Mouse (Mus musculus): ENCODE measurements at regions not wholly inside any gene's neighbourhood (a gene's known extent, or its start where the extent isn't known, plus 50 kb on each side); places are given as distances from the start of the nearest gene placed in this dataset.

DNA sequence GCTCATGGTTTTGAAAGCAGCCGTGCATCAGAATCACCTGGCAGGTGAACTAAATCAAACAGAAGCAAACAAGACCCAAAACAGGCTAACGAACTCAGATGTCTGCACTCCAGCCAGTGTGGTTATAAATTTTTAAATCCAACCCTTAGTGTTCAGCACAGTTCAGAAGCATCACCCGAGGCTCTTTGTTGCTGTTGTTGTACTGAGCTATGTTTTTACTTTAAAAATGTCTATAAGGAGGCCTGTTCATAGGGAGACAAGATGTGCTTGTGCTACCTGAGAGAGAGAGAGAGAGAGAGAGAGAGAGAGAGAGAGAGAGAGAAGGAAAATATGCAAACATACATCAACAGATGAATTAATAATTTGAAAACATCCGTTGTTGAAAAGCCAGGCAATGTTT is 1503.1 kb upstream of the Gm6569 start:
- Histone ChIP-seq H3K4me3 (ENCODE audit: control insufficient read depth, insufficient read depth, low read length) (no peak overlapping the region), H3K36me3 (ENCODE audit: control insufficient read depth, insufficient read depth, low read length) (no peaks in the 10 kb centered on the region), H3K4me1 (replicated peaks; ENCODE audit: control insufficient read depth, insufficient read depth, low read length) (no peaks in the 10 kb centered on the region), H3K27ac (ENCODE audit: control insufficient read depth, insufficient read depth, low read length) (no peak overlapping the region), H3K27me3 (ENCODE audit: control insufficient read depth, insufficient read depth, low read length) (no peaks in the 10 kb centered on the region)
- TF ChIP-seq CTCF (IDR thresholded peaks at IDR 0.05; ENCODE audit: borderline replicate concordance, control insufficient read depth, extremely low read depth, insufficient read depth, low read length, poor library complexity) (no peak), POLR2A (IDR thresholded peaks at IDR 0.05; ENCODE audit: control insufficient read depth, extremely low read depth, insufficient read depth, low read length, poor library complexity) (no peak)
- 87% methylated on average over 4 of the region's 4 CpGs for WGBS
- no peak for DNase-seq

DNA sequence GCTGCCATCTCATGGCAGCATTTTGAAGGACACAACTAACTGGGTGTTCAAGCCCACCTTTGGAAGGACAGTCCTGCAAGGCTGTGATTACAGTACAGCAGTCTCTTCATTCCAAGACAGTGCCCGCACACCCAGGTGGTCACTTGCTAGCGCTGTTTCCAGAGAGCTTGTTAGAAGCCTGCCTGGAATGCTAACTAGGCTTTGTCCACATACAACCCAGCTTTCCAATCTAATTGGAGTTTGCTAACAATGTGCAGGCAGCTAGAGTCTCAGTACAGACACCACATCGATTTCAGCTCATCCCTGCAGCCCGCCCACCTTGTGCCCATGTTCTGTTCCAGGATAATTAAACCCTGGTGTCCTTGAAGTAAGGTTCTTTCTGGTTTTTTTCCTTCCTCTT is 1499.9 kb upstream of the Gm6569 start:
- H3K36me3 ChIP-seq (ENCODE audit: control insufficient read depth, insufficient read depth, low read length), result no peaks in the 10 kb centered on the region
- TF ChIP-seq POLR2A (IDR thresholded peaks at IDR 0.05; ENCODE audit: control insufficient read depth, extremely low read depth, insufficient read depth, low read length, poor library complexity), result no peak
- WGBS, result 93% methylated on average over 4 of the region's 4 CpGs

DNA sequence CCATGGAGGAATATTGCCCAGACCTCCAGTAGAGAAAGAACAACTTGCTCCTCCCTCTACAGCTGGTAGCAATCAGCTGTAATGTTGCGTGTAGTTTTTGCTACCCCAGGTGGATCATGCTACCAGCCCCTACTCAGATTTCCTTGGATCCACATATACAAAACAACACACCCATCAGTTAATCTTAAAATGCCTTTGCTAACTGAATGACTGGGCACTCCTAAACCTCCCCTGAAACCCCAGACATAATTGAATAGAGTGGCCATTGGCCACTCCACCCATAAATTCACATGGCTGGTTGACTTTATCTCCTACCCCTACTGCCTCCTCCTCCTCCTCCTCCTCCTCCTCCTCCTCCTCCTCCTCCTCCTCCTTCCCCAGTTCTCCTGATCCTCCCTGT is 1494.7 kb upstream of the Gm6569 start:
- H3K27me3 ChIP-seq (ENCODE audit: control insufficient read depth, insufficient read depth, low read length), result no peaks in the 10 kb centered on the region
- H3K4me1 ChIP-seq (replicated peaks; ENCODE audit: control insufficient read depth, insufficient read depth, low read length), result no peaks in the 10 kb centered on the region
- DNase-seq, result no peak
- no peak overlapping the region for H3K27ac ChIP-seq (ENCODE audit: control insufficient read depth, insufficient read depth, low read length)
- no peak overlapping the region for H3K4me3 ChIP-seq (ENCODE audit: control insufficient read depth, insufficient read depth, low read length)
- H3K36me3 ChIP-seq (ENCODE audit: control insufficient read depth, insufficient read depth, low read length), result no peaks in the 10 kb centered on the region
- 93% methylated on average over 1 of the region's 1 CpGs for WGBS
- TF ChIP-seq CTCF (IDR thresholded peaks at IDR 0.05; ENCODE audit: borderline replicate concordance, control insufficient read depth, extremely low read depth, insufficient read depth, low read length, poor library complexity), result no peak
- TF ChIP-seq POLR2A (IDR thresholded peaks at IDR 0.05; ENCODE audit: control insufficient read depth, extremely low read depth, insufficient read depth, low read length, poor library complexity), result no peak

More for the DNA sequence above, 1499.9 kb upstream of the Gm6569 start:
- Histone ChIP-seq H3K4me3 (ENCODE audit: control insufficient read depth, insufficient read depth, low read length) (no peak overlapping the region), H3K27me3 (ENCODE audit: control insufficient read depth, insufficient read depth, low read length) (no peaks in the 10 kb centered on the region), H3K27ac (ENCODE audit: control insufficient read depth, insufficient read depth, low read length) (no peak overlapping the region), H3K4me1 (replicated peaks; ENCODE audit: control insufficient read depth, insufficient read depth, low read length) (no peaks in the 10 kb centered on the region)
- no peak for DNase-seq

DNA sequence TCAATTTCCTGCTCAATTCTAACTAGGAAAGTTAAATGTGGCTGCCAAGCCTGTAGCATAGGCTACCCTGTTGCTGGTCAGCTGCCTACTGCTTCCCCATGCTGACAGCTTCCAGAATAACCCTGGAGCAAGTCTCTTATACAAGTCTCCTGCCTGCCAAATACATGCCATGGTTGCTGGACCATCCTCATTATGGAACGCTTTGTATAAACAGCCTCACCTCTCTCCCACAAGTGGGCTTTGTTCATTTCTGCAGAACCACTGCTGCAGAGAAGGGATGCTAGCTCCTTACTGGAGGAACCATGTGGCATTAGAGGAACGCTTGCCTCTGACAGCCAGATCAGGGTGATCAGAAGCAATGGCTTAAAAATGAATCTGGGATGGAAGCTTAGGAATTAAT is 1492.4 kb upstream of the Gm6569 start:
- Histone ChIP-seq H3K27ac (ENCODE audit: control insufficient read depth, insufficient read depth, low read length) (no peak overlapping the region), H3K27me3 (ENCODE audit: control insufficient read depth, insufficient read depth, low read length) (no peaks in the 10 kb centered on the region), H3K4me1 (replicated peaks; ENCODE audit: control insufficient read depth, insufficient read depth, low read length) (no peaks in the 10 kb centered on the region), H3K36me3 (ENCODE audit: control insufficient read depth, insufficient read depth, low read length) (no peaks in the 10 kb centered on the region), H3K4me3 (ENCODE audit: control insufficient read depth, insufficient read depth, low read length) (no peak overlapping the region)
- no peak for DNase-seq
- TF ChIP-seq POLR2A (IDR thresholded peaks at IDR 0.05; ENCODE audit: control insufficient read depth, extremely low read depth, insufficient read depth, low read length, poor library complexity), result no peak
- no peak for TF ChIP-seq CTCF (IDR thresholded peaks at IDR 0.05; ENCODE audit: borderline replicate concordance, control insufficient read depth, extremely low read depth, insufficient read depth, low read length, poor library complexity)
- WGBS, result 93% methylated on average over 2 of the region's 2 CpGs

DNA sequence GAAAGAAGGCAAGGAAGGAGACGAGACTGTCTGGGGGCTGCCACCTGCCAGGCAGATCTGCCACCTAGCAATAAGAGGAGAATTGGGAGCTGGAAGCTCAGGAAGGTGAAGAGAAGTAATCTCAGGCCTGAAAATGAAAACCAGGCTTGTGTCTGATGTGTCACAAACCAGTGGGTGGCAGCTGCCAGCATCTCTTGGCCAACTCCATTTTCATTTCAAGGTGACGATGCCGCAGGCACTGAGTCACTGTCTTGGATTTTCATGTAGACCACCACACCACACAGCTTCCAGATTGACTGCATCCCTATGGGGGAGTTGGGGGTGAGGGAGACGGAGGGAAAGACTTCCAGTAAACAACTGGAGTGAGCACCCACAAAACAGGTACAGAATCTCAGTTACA is 1491.9 kb upstream of the Gm6569 start:
- no peak for DNase-seq
- Histone ChIP-seq H3K4me3 (ENCODE audit: control insufficient read depth, insufficient read depth, low read length) (no peak overlapping the region), H3K27ac (ENCODE audit: control insufficient read depth, insufficient read depth, low read length) (no peak overlapping the region), H3K27me3 (ENCODE audit: control insufficient read depth, insufficient read depth, low read length) (no peaks in the 10 kb centered on the region), H3K4me1 (replicated peaks; ENCODE audit: control insufficient read depth, insufficient read depth, low read length) (no peaks in the 10 kb centered on the region), H3K36me3 (ENCODE audit: control insufficient read depth, insufficient read depth, low read length) (no peaks in the 10 kb centered on the region)
- WGBS, result 92% methylated on average over 4 of the region's 4 CpGs
- no peak for TF ChIP-seq POLR2A (IDR thresholded peaks at IDR 0.05; ENCODE audit: control insufficient read depth, extremely low read depth, insufficient read depth, low read length, poor library complexity)

DNA sequence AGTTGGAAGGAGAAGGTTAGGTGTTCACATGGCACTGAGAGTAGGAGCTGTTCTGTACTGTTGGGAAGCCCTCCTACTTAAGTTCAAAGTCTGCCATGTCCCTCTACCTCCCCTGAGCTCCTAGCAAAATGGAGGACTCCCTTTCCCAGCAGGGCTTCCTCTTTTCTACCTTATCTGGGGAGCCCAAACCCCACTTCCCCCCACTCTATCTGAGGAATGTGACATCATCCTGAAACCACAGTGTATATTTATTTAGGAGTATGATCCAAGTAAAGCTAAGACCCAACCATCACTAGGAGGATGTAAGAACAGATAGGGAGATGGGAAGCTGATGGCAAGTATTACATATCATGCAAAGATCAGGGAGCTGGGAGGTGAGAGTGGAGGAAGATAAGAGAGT is 1490.6 kb upstream of the Gm6569 start:
- H3K27ac ChIP-seq (ENCODE audit: control insufficient read depth, insufficient read depth, low read length), result no peak overlapping the region
- no peaks in the 10 kb centered on the region for H3K27me3 ChIP-seq (ENCODE audit: control insufficient read depth, insufficient read depth, low read length)
- H3K36me3 ChIP-seq (ENCODE audit: control insufficient read depth, insufficient read depth, low read length), result no peaks in the 10 kb centered on the region
- H3K4me1 ChIP-seq (replicated peaks; ENCODE audit: control insufficient read depth, insufficient read depth, low read length), result no peaks in the 10 kb centered on the region
- no peak for TF ChIP-seq POLR2A (IDR thresholded peaks at IDR 0.05; ENCODE audit: control insufficient read depth, extremely low read depth, insufficient read depth, low read length, poor library complexity)
- TF ChIP-seq CTCF (IDR thresholded peaks at IDR 0.05; ENCODE audit: borderline replicate concordance, control insufficient read depth, extremely low read depth, insufficient read depth, low read length, poor library complexity), result no peak
- no peak overlapping the region for H3K4me3 ChIP-seq (ENCODE audit: control insufficient read depth, insufficient read depth, low read length)
- DNase-seq, result no peak

DNA sequence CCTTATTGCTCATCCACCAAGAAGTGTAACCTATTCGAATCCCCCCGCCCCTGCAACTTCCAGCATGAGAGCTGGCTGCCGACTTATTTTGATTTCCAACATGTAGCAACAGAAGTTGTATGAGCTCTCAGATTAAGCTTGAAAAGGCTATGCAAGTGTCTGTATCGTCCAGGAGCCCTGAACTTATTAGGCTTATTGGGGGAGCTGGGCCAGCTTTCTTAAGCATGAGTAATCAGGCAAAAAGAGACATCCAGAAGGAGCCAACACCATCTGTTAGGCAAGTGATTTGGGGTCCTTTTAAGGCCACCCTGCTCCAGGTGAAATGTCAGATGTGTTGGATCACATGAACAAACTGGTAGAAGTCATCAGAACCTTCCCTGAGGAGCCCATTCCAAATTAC is 1481.0 kb upstream of the Gm6569 start:
- H3K36me3 ChIP-seq (ENCODE audit: control insufficient read depth, insufficient read depth, low read length), result no peaks in the 10 kb centered on the region
- H3K27me3 ChIP-seq (ENCODE audit: control insufficient read depth, insufficient read depth, low read length), result no peaks in the 10 kb centered on the region
- H3K4me3 ChIP-seq (ENCODE audit: control insufficient read depth, insufficient read depth, low read length), result no peak overlapping the region
- TF ChIP-seq CTCF (IDR thresholded peaks at IDR 0.05; ENCODE audit: borderline replicate concordance, control insufficient read depth, extremely low read depth, insufficient read depth, low read length, poor library complexity), result no peak
- TF ChIP-seq POLR2A (IDR thresholded peaks at IDR 0.05; ENCODE audit: control insufficient read depth, extremely low read depth, insufficient read depth, low read length, poor library complexity), result no peak
- WGBS, result 90% methylated on average over 4 of the region's 4 CpGs
- no peak for DNase-seq
- H3K4me1 ChIP-seq (replicated peaks; ENCODE audit: control insufficient read depth, insufficient read depth, low read length), result no peaks in the 10 kb centered on the region
- H3K27ac ChIP-seq (ENCODE audit: control insufficient read depth, insufficient read depth, low read length), result no peak overlapping the region
